Mouse (Mus musculus): ENCODE measurements around the gene Olfr1427.
"Not testable (repeated sequence)": the region's sequence is repeated elsewhere in the genome, so short reads cannot be mapped to it uniquely, and the experiment has no call there.

DNA sequence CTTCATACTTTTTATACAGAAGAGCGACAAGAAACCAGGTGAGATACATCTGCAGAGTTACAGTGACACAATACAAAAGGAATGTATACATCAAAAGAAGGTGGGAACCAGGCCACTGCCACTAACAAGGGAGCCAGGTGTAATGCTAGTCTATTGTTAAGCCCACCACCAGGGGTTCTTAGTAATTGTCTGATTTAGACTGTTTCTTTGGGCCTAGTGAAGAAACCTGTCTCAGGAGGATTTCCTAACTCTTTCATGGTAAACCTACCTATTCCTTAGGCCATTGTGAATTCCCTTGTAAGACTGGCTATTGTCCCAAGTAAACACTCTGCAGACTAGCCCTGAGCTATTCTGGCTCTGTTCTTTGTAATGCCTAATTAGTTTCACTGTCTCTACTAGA is 33.6 kb downstream of the Olfr1427 start:
- not testable (repeated sequence) for TF ChIP-seq CTCF (IDR thresholded peaks at IDR 0.05; ENCODE audit: low read depth, low read length); POLR2A (IDR thresholded peaks at IDR 0.05; ENCODE audit: extremely low read depth, insufficient read depth, low read length)
